8 mouse cellular contexts compared by ENCODE assay signal in the genomic region with DNA sequence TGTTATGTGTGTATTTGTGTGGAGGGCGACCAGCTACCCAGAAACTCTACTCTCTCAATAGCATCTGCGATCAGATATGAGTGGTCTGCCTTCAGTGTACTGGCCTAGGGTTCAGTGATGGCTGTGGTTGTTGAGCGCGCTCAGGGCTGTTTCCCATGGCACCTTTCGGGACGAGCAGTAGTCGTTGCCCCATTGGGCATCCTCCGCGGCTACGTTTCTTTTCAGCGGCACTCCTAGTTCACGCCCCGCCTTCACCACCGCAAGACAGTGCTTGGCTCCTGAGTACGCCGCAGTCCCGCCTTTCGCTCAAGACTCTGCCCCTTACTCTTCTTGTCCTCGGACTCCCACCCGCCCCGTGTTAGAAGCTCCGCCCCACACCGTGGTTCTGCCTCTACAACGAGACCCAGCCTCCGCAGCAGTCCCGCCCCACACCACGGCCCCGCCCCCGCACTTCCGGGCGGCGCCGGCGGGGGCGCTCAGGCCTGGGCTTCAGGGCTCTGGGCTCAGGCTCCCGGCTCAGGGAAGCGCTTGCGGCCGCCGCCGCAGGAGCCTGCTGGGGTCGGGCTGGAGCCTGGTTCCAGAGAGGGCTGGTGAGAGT. TPM values are rescaled to one million over a fixed set of nuclear protein-coding genes. Genes with fewer than 3 reads are reported as not detected.
A peak's percentile ranks its signal among the peaks of the same experiment; 100 is the strongest.
DNase-seq lines count a peak whose midpoint lies in the region; ATAC-seq and TF ChIP-seq lines count a peak whose summit lies in the region.

A gene (plus strand): TSS at position 450 of the 598 bp plus-strand sequence.

- ATAC-seq in frontal cortex, adult (ENCODE audit: low TSS enrichment): peak; percentile 93
- peak; percentile 98 for ATAC-seq in lung, postnatal 0 days

- no peaks in the 10 kb centered on the region; the same call in 1 of the 2 replicates for H3K27me3 ChIP-seq in hindbrain, embryonic 10.5 days (ENCODE audit: insufficient read depth, poor library complexity, severe bottlenecking)
- no peaks in the 10 kb centered on the region for H3K27me3 ChIP-seq in lung, postnatal 0 days (replicated peaks; ENCODE audit: insufficient read depth, low read length)

- peaks cover 25% of the 10 kb centered on the region for H3K36me3 ChIP-seq in hindbrain, embryonic 10.5 days
- H3K36me3 ChIP-seq in lung, postnatal 0 days (ENCODE audit: insufficient read depth, low read length): 0 out of 2 replicates have a peak, but pooled peaks cover 7% of the 10 kb centered on the region

- TF ChIP-seq EP300 in lung, postnatal 0 days (IDR thresholded peaks at IDR 0.05): no peak

- TF ChIP-seq CTCF in lung, postnatal 0 days (IDR thresholded peaks at IDR 0.05): peak; percentile 71

- 1% methylated on average over 42 of the region's 42 CpGs for WGBS in hindbrain, embryonic 10.5 days
- WGBS in lung, postnatal 0 days: under 1% methylated on average over 34 of the region's 42 CpGs

- DNase-seq in MN1 (ENCODE audit: low spot score): peak; percentile 98
- DNase-seq in cerebellum, adult 9-10 months: peak; percentile 96
- DNase-seq in hindbrain, embryonic 10.5 days (ENCODE audit: low spot score): peak; percentile 98
- peak; percentile 97 for DNase-seq in layer of hippocampus, adult 9-11 months
- DNase-seq in lung, postnatal 0 days (ENCODE audit: low spot score): peak; percentile 97
- DNase-seq in ovary, postnatal 14 days (ENCODE audit: low spot score): peak; percentile 89
- peak; percentile 98 for DNase-seq in thymus, postnatal 14 days

- peaks cover 30% of the 10 kb centered on the region for H3K4me1 ChIP-seq in hindbrain, embryonic 10.5 days (replicated peaks)
- no peaks in the 10 kb centered on the region for H3K4me1 ChIP-seq in lung, postnatal 0 days (ENCODE audit: insufficient read depth, low read depth, low read length)

- peak within 1 kb of the TSS; percentile 79 for H3K4me2 ChIP-seq in lung, postnatal 0 days (replicated peaks; ENCODE audit: low read depth, low read length)

- peak within 1 kb of the TSS; percentile 92 for H3K9ac ChIP-seq in lung, postnatal 0 days (replicated peaks; ENCODE audit: low read depth)

- peak within 1 kb of the TSS; percentile 95 for H3K27ac ChIP-seq in hindbrain, embryonic 10.5 days
- peak within 1 kb of the TSS; percentile 93 for H3K27ac ChIP-seq in lung, postnatal 0 days (ENCODE audit: low read length)

- H3K9me3 ChIP-seq in hindbrain, embryonic 10.5 days: no peaks in the 10 kb centered on the region
- H3K9me3 ChIP-seq in lung, postnatal 0 days (ENCODE audit: low read length): no peaks in the 10 kb centered on the region

- H3K4me3 ChIP-seq in hindbrain, embryonic 10.5 days: peak within 1 kb of the TSS; percentile 96
- H3K4me3 ChIP-seq in lung, postnatal 0 days (ENCODE audit: low read depth, low read length): peak within 1 kb of the TSS; percentile 85

RNA-seq across cellular contexts. Expression of the gene that starts here (rescaled TPM):
- 9.1 and 9.4 TPM in 2 replicates for polyA plus RNA-seq in hindbrain, embryonic 10.5 days (2016; fragmentation: Nextera tagmentation; extraction: Ambion mirVana)
- 10.2 and 10.5 TPM in 2 replicates for polyA plus RNA-seq in lung, postnatal 0 days (2015; fragmentation: Nextera tagmentation; extraction: Ambion mirVana)

Comparison
In these comparisons a context has a peak if more than half of its experiments do, and no peak if none do; other contexts are left out.
1. Peak in every context shown above with its lines: DNase-seq, ATAC-seq, H3K4me3 ChIP-seq and H3K27ac ChIP-seq.